Mouse (Mus musculus) liver, adult 2 months (tissue): Measurements from ENCODE around the gene Grin2d.

Experiments used
- CTCF ChIP-seq: fragments of 200-500 bp; IDR thresholded peaks from 2 replicates; pipeline ENCODE4 v1.5.1; 2011; ENCODE audit warnings: low read depth, low read length, control low read depth
- POLR2A ChIP-seq: fragments of 200-500 bp; IDR thresholded peaks from 2 replicates; pipeline ENCODE4 v1.6.1; 2011; ENCODE audit warnings: low read length, control low read depth; ENCODE audit not compliant: insufficient read depth; ENCODE audit errors: extremely low read depth

GRCm38 (mm10) chr7:45808471-45808870, 69.7 kb downstream of the Grin2d start:
- TF ChIP-seq CTCF = no peak
- TF ChIP-seq POLR2A = no peak
